Mouse (Mus musculus) kidney, postnatal 0 days (tissue): ENCODE data around the gene Grap. TPM values are rescaled to one million over a fixed set of nuclear protein-coding genes. Genes with fewer than 3 reads are reported as not detected.

Experiments
- ATAC-seq: fragments of 200-750 bp; cut with Nextera tagmentation; replicated peaks from 2 replicates; pipeline ENCODE4 v1.8.0; 2017; ENCODE audit warnings: low read depth, moderate number of reproducible peaks, moderate TSS enrichment, moderate library complexity; ENCODE audit not compliant: low FRiP score
- DNase-seq: peaks from one replicate; pipeline ENCODE4 v3.0.0-alpha.2; 2016; ENCODE audit warnings: low spot score
- H3K27ac ChIP-seq: fragments of 300-500 bp; sonication (generic); 2 replicates; pipeline ENCODE4 v1.5.1; 2014; ENCODE audit warnings: mild to moderate bottlenecking
- H3K27me3 ChIP-seq: fragments of 300-500 bp; sonication (generic); 2 replicates; pipeline ENCODE4 v1.6.1; 2014; ENCODE audit warnings: low read length, mixed read lengths; ENCODE audit not compliant: insufficient read depth
- H3K36me3 ChIP-seq: fragments of 300-500 bp; sonication (generic); 2 replicates; pipeline ENCODE4 v1.6.1; 2014; ENCODE audit warnings: low read length, mixed read lengths; ENCODE audit not compliant: insufficient read depth
- H3K4me1 ChIP-seq: fragments of 300-500 bp; sonication (generic); replicated peaks from 2 replicates; pipeline ENCODE4 v1.6.1; 2014; ENCODE audit warnings: antibody characterized with exemption, low read length, mixed read lengths; ENCODE audit not compliant: insufficient read depth
- H3K4me2 ChIP-seq: fragments of 300-500 bp; sonication (generic); 2 replicates; pipeline ENCODE4 v1.6.1; 2014; ENCODE audit warnings: mild to moderate bottlenecking, low read length, moderate library complexity, mixed read lengths
- H3K4me3 ChIP-seq: fragments of 300-500 bp; sonication (generic); replicated peaks from 2 replicates; pipeline ENCODE4 v1.5.1; 2014; ENCODE audit warnings: low read depth, low read length
- H3K9ac ChIP-seq: fragments of 300-500 bp; sonication (generic); 2 replicates; pipeline ENCODE4 v1.6.1; 2014; ENCODE audit warnings: low read depth, low read length
- H3K9me3 ChIP-seq: fragments of 300-500 bp; sonication (generic); replicated peaks from 2 replicates; pipeline ENCODE4 v1.6.1; 2016; ENCODE audit warnings: low read length, inconsistent platforms, mixed read lengths
- CTCF ChIP-seq: IDR thresholded peaks from 2 replicates; pipeline ENCODE4 v1.5.1; 2016; ENCODE audit warnings: antibody characterized with exemption, low read depth, mild to moderate bottlenecking, moderate library complexity
- WGBS: fragments of 180-500 bp; shearing (Covaris S2); extraction: QIAGEN DNeasy Blood & Tissue Kit; methylation state at CpG from one replicate; pipeline ENCODE4 v1.1.7; 2014; 5-methylcytosine and 5-hydroxymethylcytosine counted together
- polyA plus RNA-seq: library from polyadenylated mRNA; unstranded; fragments of >200 nt; fragmentation: Nextera tagmentation; extraction: Ambion mirVana; gene quantifications from 2 replicates; pipeline ENCODE4 v1.2.1, GENCODE M21; 2015

Gene Grap
- polyA plus RNA-seq, 1 experiment from 2014 or later, result 8.2 TPM

DNA sequence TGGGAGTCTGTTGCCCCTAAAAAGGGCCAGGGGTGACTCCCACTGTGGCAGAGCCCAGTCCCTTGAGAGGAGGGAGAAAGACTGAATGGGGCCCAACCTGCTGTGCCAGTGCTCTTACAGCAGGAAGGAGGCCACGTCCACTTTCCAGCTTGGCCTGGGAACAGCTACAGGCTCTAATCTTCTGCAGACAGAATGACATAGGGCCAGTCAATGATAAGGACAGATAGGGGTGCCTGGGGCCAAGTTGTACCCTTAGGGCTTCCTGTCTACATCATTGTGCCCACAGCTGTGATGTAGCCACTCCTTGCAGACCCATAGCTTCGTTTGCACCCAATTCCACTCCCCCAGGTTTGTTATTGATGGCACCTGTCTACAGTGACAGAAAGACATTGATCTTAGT lies 33.1 kb downstream of the Grap start:
- Histone ChIP-seq H3K36me3 (no peaks in the 10 kb centered on the region), H3K4me3 (no peak overlapping the region), H3K9me3 (no peaks in the 10 kb centered on the region), H3K9ac (no peak overlapping the region), H3K4me1 (peaks cover 9% of the 10 kb centered on the region; the same call in 1 of the 2 replicates), H3K4me2 (no peak overlapping the region), H3K27ac (no peak overlapping the region), H3K27me3 (0 out of 2 replicates have a peak, but pooled peaks cover 14% of the 10 kb centered on the region)
- TF ChIP-seq CTCF, result no peak
- WGBS, result 41% methylated on average over 2 of the region's 2 CpGs
- ATAC-seq, result no peak
- no peak for DNase-seq

DNA sequence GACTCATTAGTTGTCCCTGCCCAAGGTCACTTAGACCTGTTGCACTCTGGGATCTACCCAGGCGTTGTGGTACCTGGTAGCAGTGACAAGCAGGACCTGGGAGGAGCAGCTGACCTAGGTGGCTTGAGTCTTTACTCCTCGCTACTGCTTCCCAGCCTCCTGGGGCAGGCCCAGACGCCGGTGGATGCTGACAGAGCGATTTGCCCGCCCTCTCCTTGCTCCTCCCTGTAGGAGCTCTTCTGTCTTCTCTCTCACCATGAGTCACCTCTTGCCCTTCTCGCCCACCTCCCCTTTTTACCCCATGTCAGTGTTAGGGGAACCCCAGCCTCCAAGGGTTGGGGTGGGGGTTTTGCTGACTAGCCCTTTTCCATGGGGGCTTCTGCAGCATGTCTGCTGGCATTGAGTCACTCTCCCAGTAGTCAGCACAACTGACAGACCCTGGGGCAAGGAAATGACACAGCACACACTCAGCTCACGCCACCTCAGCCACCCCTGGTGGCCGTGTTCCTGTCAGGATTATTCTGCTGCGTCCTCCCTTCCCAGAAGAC lies 33.9 kb downstream of the Grap start:
- Histone ChIP-seq H3K36me3 (no peaks in the 10 kb centered on the region), H3K9ac (no peak overlapping the region), H3K4me3 (no peak overlapping the region), H3K27me3 (0 out of 2 replicates have a peak, but pooled peaks cover 14% of the 10 kb centered on the region), H3K9me3 (no peaks in the 10 kb centered on the region), H3K4me2 (no peak overlapping the region), H3K27ac (no peak overlapping the region), H3K4me1 (peaks cover 9% of the 10 kb centered on the region; the same call in 1 of the 2 replicates)
- 51% methylated on average over 10 of the region's 10 CpGs for WGBS
- ATAC-seq (no peak), DNase-seq (no peak)
- TF ChIP-seq CTCF, result no peak

DNA sequence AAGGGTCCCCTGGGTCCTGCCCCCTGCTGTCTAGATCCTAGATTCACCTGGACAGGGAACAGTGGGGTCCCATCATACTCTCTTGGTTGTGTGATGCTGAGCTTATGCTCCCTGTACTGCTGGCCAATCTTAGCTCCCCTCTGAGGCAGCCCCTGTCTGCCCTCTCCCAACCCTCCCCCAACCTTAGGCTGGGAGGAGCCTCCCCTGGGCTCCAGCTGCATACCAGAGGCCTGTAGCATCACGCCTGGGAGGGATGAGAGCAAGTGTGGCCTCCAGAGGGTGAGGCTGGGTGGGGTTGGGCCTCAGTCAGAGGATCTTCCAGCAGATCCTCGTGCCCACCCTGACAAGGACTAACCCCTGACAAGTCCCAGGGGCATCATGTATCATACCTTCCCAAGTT lies 34.5 kb downstream of the Grap start:
- Histone ChIP-seq H3K27ac (0 out of 2 replicates have a peak overlapping the region, but pooled peaks have one; percentile 13), H3K9me3 (no peaks in the 10 kb centered on the region), H3K9ac (no peak overlapping the region), H3K4me2 (no peak overlapping the region), H3K36me3 (no peaks in the 10 kb centered on the region), H3K27me3 (0 out of 2 replicates have a peak, but pooled peaks cover 14% of the 10 kb centered on the region), H3K4me1 (peaks cover 9% of the 10 kb centered on the region; the same call in 1 of the 2 replicates), H3K4me3 (no peak overlapping the region)
- ATAC-seq (no peak), DNase-seq (no peak)
- no peak for TF ChIP-seq CTCF
- 59% methylated on average over 2 of the region's 2 CpGs for WGBS

DNA sequence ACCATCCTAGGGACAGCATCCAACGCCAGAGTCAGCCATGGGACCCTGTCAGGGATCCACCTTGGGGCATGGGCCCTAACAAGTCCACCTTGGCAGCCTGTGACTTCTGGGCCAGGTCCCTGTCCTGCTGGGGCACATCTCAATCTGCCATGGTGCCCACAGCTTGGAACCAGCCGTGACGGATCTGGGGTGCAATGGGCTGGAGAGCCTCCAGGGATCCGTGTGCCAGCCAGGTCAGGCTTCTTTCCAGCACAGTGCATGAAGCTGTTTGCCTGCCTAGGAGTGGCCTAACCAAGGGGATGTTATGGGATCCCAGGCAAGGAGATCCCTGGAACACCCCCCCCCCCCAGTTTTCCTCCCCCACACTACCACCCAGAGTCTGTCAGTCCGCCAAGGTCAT lies 39.9 kb downstream of the Grap start:
- DNase-seq (no peak), ATAC-seq (no peak)
- Histone ChIP-seq H3K9ac (no peak overlapping the region), H3K9me3 (no peaks in the 10 kb centered on the region), H3K4me2 (no peak overlapping the region), H3K4me1 (no peaks in the 10 kb centered on the region), H3K27ac (no peak overlapping the region), H3K4me3 (no peak overlapping the region), H3K36me3 (no peaks in the 10 kb centered on the region), H3K27me3 (no peaks in the 10 kb centered on the region)
- WGBS, result 84% methylated on average over 5 of the region's 5 CpGs
- no peak for TF ChIP-seq CTCF

DNA sequence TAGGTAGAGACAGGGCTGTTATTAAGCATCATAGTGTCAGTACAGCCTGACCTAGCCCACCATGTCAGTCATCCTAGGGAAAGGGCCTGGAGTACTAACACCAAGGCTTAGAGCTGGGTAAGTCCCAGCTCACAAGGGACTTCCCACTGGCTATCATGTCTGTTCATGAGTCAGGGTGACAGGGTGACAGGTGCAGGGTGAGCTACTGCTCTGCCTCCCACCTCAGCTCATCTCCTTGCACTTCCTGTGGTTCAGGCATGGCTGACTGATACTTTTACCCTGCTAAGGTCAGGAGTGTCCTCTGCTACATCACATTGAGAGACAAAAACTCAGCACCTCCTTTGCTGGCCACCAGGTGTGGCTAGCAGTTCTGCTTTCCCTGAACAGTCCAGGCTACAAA lies 45.8 kb downstream of the Grap start:
- DNase-seq, result no peak
- no peak for ATAC-seq
- H3K27me3 ChIP-seq, result no peaks in the 10 kb centered on the region
- TF ChIP-seq CTCF, result no peak
- no peak overlapping the region for H3K4me3 ChIP-seq
- peaks cover 6% of the 10 kb centered on the region; the same call in 1 of the 2 replicates for H3K4me1 ChIP-seq
- H3K36me3 ChIP-seq, result no peaks in the 10 kb centered on the region
- H3K27ac ChIP-seq, result no peak overlapping the region
- no peaks in the 10 kb centered on the region for H3K9me3 ChIP-seq
- no peak overlapping the region for H3K9ac ChIP-seq
- H3K4me2 ChIP-seq, result no peak overlapping the region

DNA sequence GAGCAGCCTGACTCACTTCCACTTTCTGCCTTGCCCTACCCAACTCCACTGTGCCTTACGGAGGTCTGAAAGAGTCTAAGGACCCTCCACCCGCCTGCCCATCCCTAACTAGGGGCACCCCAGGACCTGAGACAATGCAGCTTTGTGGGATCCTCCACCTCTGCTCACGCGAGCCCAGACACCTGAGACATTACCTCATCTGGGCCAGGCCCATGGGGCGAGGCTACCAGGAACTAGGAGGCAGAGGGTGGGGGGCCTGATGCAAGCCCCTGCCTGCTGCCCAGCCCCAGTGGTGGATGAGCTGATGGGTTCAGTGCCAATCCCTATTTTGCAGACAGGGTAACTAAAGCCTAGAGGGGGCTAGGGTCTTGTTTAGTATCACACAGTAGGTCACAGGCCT lies 46.4 kb downstream of the Grap start:
- H3K27ac ChIP-seq, result 0 out of 2 replicates have a peak overlapping the region, but pooled peaks have one; percentile 10
- ATAC-seq (0 out of 2 replicates have a peak, but pooled peaks have one; percentile 4), DNase-seq (no peak)
- H3K4me1 ChIP-seq, result peaks cover 6% of the 10 kb centered on the region; the same call in 1 of the 2 replicates
- H3K9ac ChIP-seq, result no peak overlapping the region
- no peak overlapping the region for H3K4me2 ChIP-seq
- H3K27me3 ChIP-seq, result no peaks in the 10 kb centered on the region
- 89% methylated on average over 5 of the region's 5 CpGs for WGBS
- no peak overlapping the region for H3K4me3 ChIP-seq
- H3K36me3 ChIP-seq, result no peaks in the 10 kb centered on the region
- TF ChIP-seq CTCF, result no peak
- no peaks in the 10 kb centered on the region for H3K9me3 ChIP-seq

DNA sequence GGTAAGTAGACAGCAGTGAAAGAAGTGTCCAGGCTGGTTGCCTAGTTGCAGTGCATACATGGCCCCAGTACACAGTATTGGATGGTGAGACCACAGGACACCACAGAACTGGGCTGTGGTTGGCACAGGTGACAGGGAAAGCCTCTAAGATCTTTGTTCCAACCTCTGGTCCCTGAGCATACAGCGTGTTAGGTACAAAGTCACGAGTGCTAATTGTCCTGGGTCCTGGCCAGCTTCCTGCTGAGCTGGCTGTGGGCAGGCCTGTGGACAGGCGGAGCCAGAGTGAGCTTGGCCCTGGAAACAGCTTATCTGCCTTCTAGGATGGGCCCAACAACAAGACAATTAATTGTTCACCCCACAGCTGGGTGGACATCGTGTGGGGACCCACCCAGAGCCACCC lies 46.9 kb downstream of the Grap start:
- TF ChIP-seq CTCF, result no peak
- peak; percentile 27 for DNase-seq

More for the DNA sequence above, 46.9 kb downstream of the Grap start:
- Histone ChIP-seq H3K9me3 (no peaks in the 10 kb centered on the region), H3K27me3 (no peaks in the 10 kb centered on the region), H3K4me2 (no peak overlapping the region), H3K27ac (0 out of 2 replicates have a peak overlapping the region, but pooled peaks have one; percentile 10), H3K4me1 (peaks cover 6% of the 10 kb centered on the region; the same call in 1 of the 2 replicates), H3K9ac (no peak overlapping the region), H3K4me3 (no peak overlapping the region), H3K36me3 (no peaks in the 10 kb centered on the region)
- ATAC-seq, result peak; percentile 63; the same call in 1 of the 2 replicates
- WGBS, result 68% methylated on average over 4 of the region's 4 CpGs
